Mouse (Mus musculus): Measurements from ENCODE around the gene Zfyve26. TPM values are rescaled to one million over a fixed set of nuclear protein-coding genes. Genes with fewer than 3 reads are reported as not detected.

Gene Zfyve26
- 36.2 TPM for polyA plus RNA-seq (2017; shearing (Covaris generic))

GRCm38 (mm10) chr12:79296126-79296816, at the start of gene Zfyve26:
Zfyve26 (minus strand) TSS chr12:79296304.

GRCm38 (mm10) chr12:79297121-79297576, 1.0 kb upstream of the Zfyve26 start, which contains the start of gene Rad51b:
Rad51b (plus strand) TSS chr12:79297282.

DNA sequence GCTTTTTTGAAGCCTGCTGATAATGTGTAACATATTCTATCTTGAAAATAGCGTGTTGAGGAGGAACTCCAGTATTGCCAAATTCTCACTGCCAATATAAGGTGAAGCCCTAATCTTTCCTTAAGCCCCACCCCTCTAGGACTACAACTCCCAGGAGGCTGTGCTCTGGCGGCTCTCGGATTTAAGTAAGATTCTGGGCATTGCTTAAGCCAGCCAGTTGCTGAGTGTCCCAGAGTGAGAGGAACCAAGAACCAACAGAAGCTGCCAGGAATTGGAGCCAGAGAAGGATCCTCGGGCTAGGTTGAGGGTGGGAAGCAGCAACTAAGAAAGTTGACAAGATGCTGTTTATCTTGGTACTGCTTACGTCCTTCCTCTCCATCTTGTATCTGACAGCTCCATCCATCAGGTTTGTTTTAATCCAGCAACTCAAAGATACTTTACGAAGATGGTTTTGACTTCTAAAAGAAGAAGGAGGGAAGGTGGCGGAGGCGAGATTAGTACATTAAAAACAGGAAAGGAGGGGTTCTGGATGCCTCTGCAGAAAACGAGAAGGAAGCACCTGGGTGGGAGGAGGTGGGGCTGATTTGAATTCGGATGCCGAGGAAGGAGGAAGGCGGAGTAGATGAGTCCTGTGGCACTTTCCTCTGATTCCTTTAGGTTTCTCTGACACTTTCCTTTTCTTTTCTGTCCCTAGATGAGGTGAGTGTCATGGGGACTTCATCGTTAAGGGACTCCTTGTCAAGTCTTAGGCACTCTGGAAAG, 87.2 kb downstream of the Zfyve26 start, which contains the start of gene Rdh12:
Gene Rdh12, plus strand, starts transcription at position 212 of the 762 bp plus-strand sequence.

GRCm38 (mm10) chr12:79192193-79192592, 103.9 kb downstream of the Zfyve26 start, which contains the start of gene Rdh11:
Rdh11 (minus strand) TSS chr12:79192293.

Other genes with a start within 250 kb of the Zfyve26 start
- 24.9 TPM for gene Pigh, start 206.7 kb downstream of the Zfyve26 start, polyA plus RNA-seq (2017; shearing (Covaris generic))
- gene Arg2, start 165.5 kb downstream of the Zfyve26 start, polyA plus RNA-seq (2017; shearing (Covaris generic)): 0.39 TPM
- gene Vti1b, start 123.6 kb downstream of the Zfyve26 start, polyA plus RNA-seq (2017; shearing (Covaris generic)): 126 TPM
- gene Rdh11, start 104.0 kb downstream of the Zfyve26 start, polyA plus RNA-seq (2017; shearing (Covaris generic)): 26.6 TPM
- 16.6 TPM for gene Rdh12, start 87.4 kb downstream of the Zfyve26 start, polyA plus RNA-seq (2017; shearing (Covaris generic))
- gene Rad51b, start 978 bp upstream of the Zfyve26 start, polyA plus RNA-seq (2017; shearing (Covaris generic)): 5.8 TPM